ENCODE assay signal across 8 mouse cellular contexts in genomic region chr9:109097291-109097690, GRCm38 (mm10). TPM values are rescaled to one million over a fixed set of nuclear protein-coding genes. Genes with fewer than 3 reads are reported as not detected.
DNase-seq lines count a peak whose midpoint lies in the region; ATAC-seq lines count a peak whose summit lies in the region.

No protein-coding gene starts in this region.

- H3K27me3 ChIP-seq in embryonic facial prominence, embryonic 14.5 days (replicated peaks; ENCODE audit: control insufficient read depth, insufficient read depth, low read length), result no peaks in the 10 kb centered on the region
- H3K27me3 ChIP-seq in limb, embryonic 10.5 days (ENCODE audit: low read depth, poor library complexity, severe bottlenecking), result no peaks in the 10 kb centered on the region
- H3K27me3 ChIP-seq in midbrain, embryonic 14.5 days (ENCODE audit: control insufficient read depth, insufficient read depth, low read length), result no peaks in the 10 kb centered on the region

- H3K4me3 ChIP-seq in embryonic facial prominence, embryonic 14.5 days (ENCODE audit: low read depth, low read length), result peak overlapping the region; percentile 77
- peak overlapping the region; percentile 81 for H3K4me3 ChIP-seq in limb, embryonic 10.5 days
- peak overlapping the region; percentile 76 for H3K4me3 ChIP-seq in midbrain, embryonic 14.5 days (replicated peaks; ENCODE audit: low read depth, low read length)

- ATAC-seq in embryonic facial prominence, embryonic 14.5 days (ENCODE audit: low read depth), result no peak
- no peak for ATAC-seq in midbrain, embryonic 14.5 days (ENCODE audit: low FRiP score, low TSS enrichment)

- peak overlapping the region; percentile 85 for H3K4me2 ChIP-seq in embryonic facial prominence, embryonic 14.5 days (ENCODE audit: low read depth, low read length)
- peak overlapping the region; percentile 97 for H3K4me2 ChIP-seq in midbrain, embryonic 14.5 days (ENCODE audit: low read length)

- H3K9ac ChIP-seq in embryonic facial prominence, embryonic 14.5 days (ENCODE audit: low read depth, low read length), result peak overlapping the region; percentile 97
- peak overlapping the region; percentile 97 for H3K9ac ChIP-seq in midbrain, embryonic 14.5 days (replicated peaks; ENCODE audit: low read length)

- peak; percentile 2 for DNase-seq in adrenal gland, postnatal 25 days
- no peak for DNase-seq in adrenal gland, postnatal 10 days
- no peak for DNase-seq in embryonic facial prominence, embryonic 14.5 days (ENCODE audit: low spot score)
- no peak for DNase-seq in limb, embryonic 10.5 days (ENCODE audit: low spot score)
- DNase-seq in midbrain, embryonic 14.5 days, result peak; percentile 30
- DNase-seq in gastrocnemius, postnatal 4 days (ENCODE audit: low spot score in 2 of 2), result no peak
- no peak for DNase-seq in cerebellum, postnatal 25 days
- DNase-seq in spleen, adult 18-20 months, result no peak

- H3K36me3 ChIP-seq in embryonic facial prominence, embryonic 14.5 days (ENCODE audit: control insufficient read depth, insufficient read depth, low read length), result peaks cover 19% of the 10 kb centered on the region
- H3K36me3 ChIP-seq in limb, embryonic 10.5 days, result peaks cover 46% of the 10 kb centered on the region
- H3K36me3 ChIP-seq in midbrain, embryonic 14.5 days (ENCODE audit: control insufficient read depth, insufficient read depth, low read length), result peaks cover 28% of the 10 kb centered on the region

- 11% methylated on average over 6 of the region's 6 CpGs for WGBS in embryonic facial prominence, embryonic 14.5 days
- WGBS in limb, embryonic 10.5 days, result 63% methylated on average over 6 of the region's 6 CpGs
- WGBS in midbrain, embryonic 14.5 days, result 6% methylated on average over 6 of the region's 6 CpGs

- peak overlapping the region; percentile 100 for H3K27ac ChIP-seq in embryonic facial prominence, embryonic 14.5 days (replicated peaks; ENCODE audit: low read depth, low read length)
- peak overlapping the region; percentile 100 for H3K27ac ChIP-seq in limb, embryonic 10.5 days
- peak overlapping the region; percentile 100 for H3K27ac ChIP-seq in midbrain, embryonic 14.5 days (replicated peaks; ENCODE audit: low read depth, low read length)

- peaks cover 41% of the 10 kb centered on the region for H3K4me1 ChIP-seq in embryonic facial prominence, embryonic 14.5 days (ENCODE audit: control insufficient read depth, insufficient read depth, low read length)
- H3K4me1 ChIP-seq in limb, embryonic 10.5 days, result peaks cover 58% of the 10 kb centered on the region
- H3K4me1 ChIP-seq in midbrain, embryonic 14.5 days (ENCODE audit: control insufficient read depth, insufficient read depth, low read length), result peaks cover 39% of the 10 kb centered on the region

- H3K9me3 ChIP-seq in embryonic facial prominence, embryonic 14.5 days (ENCODE audit: control insufficient read depth, low read length), result no peaks in the 10 kb centered on the region
- H3K9me3 ChIP-seq in limb, embryonic 10.5 days (replicated peaks), result no peaks in the 10 kb centered on the region
- H3K9me3 ChIP-seq in midbrain, embryonic 14.5 days (ENCODE audit: control insufficient read depth, low read length), result no peaks in the 10 kb centered on the region

RNA-seq across cellular contexts. Expression of gene Plxnb1, which starts 2.1 kb away (rescaled TPM):
- total RNA-seq in adrenal gland, postnatal 25 days (2021), result 122 and 223 TPM in 2 replicates
- total RNA-seq in adrenal gland, postnatal 10 days (2021), result 10 to 100 TPM; 46.9 to 69.6 TPM
- polyA plus RNA-seq in embryonic facial prominence, embryonic 14.5 days (2014; fragmentation: Nextera tagmentation; extraction: Ambion mirVana), result 9.1 and 9.7 TPM in 2 replicates
- 18.6 and 23.7 TPM in 2 replicates for polyA plus RNA-seq in limb, embryonic 10.5 days (2016; fragmentation: Nextera tagmentation; extraction: Ambion mirVana)
- 21.7 and 22.4 TPM in 2 replicates for polyA plus RNA-seq in midbrain, embryonic 14.5 days (2014; fragmentation: Nextera tagmentation; extraction: Ambion mirVana)
- 1 to 10 TPM; 8.4 to 9.8 TPM for total RNA-seq in gastrocnemius, postnatal 4 days (2021)

RNA-seq across cellular contexts. Expression of gene Tma7, which starts 14.9 kb away (rescaled TPM):
- total RNA-seq in adrenal gland, postnatal 25 days (2021), result 370 and 418 TPM in 2 replicates
- total RNA-seq in adrenal gland, postnatal 10 days (2021), result 100 to 1,000 TPM; 336 to 351 TPM
- polyA plus RNA-seq in embryonic facial prominence, embryonic 14.5 days (2014; fragmentation: Nextera tagmentation; extraction: Ambion mirVana), result 612 and 655 TPM in 2 replicates
- 805 and 864 TPM in 2 replicates for polyA plus RNA-seq in limb, embryonic 10.5 days (2016; fragmentation: Nextera tagmentation; extraction: Ambion mirVana)
- polyA plus RNA-seq in midbrain, embryonic 14.5 days (2014; fragmentation: Nextera tagmentation; extraction: Ambion mirVana), result 733 and 824 TPM in 2 replicates
- total RNA-seq in gastrocnemius, postnatal 4 days (2021), result 100 to 1,000 TPM; 186 to 241 TPM

RNA-seq across cellular contexts. Expression of gene Ccdc51, which starts 15.0 kb away (rescaled TPM):
- 15.7 and 21.0 TPM in 2 replicates for total RNA-seq in adrenal gland, postnatal 25 days (2021)
- 10 to 100 TPM; 15.7 to 19.4 TPM for total RNA-seq in adrenal gland, postnatal 10 days (2021)
- polyA plus RNA-seq in embryonic facial prominence, embryonic 14.5 days (2014; fragmentation: Nextera tagmentation; extraction: Ambion mirVana), result 11.4 and 11.6 TPM in 2 replicates
- 13.6 and 14.1 TPM in 2 replicates for polyA plus RNA-seq in limb, embryonic 10.5 days (2016; fragmentation: Nextera tagmentation; extraction: Ambion mirVana)
- polyA plus RNA-seq in midbrain, embryonic 14.5 days (2014; fragmentation: Nextera tagmentation; extraction: Ambion mirVana), result 14.0 and 15.4 TPM in 2 replicates
- total RNA-seq in gastrocnemius, postnatal 4 days (2021), result 1 to 10 TPM; 8.6 to 9.1 TPM

RNA-seq across cellular contexts. Expression of gene Atrip, which starts 23.4 kb away (rescaled TPM):
- total RNA-seq in adrenal gland, postnatal 25 days (2021), result 18.1 and 20.5 TPM in 2 replicates
- total RNA-seq in adrenal gland, postnatal 10 days (2021), result 10 to 100 TPM; 13.8 to 14.2 TPM
- polyA plus RNA-seq in embryonic facial prominence, embryonic 14.5 days (2014; fragmentation: Nextera tagmentation; extraction: Ambion mirVana), result 19.5 and 25.0 TPM in 2 replicates
- polyA plus RNA-seq in limb, embryonic 10.5 days (2016; fragmentation: Nextera tagmentation; extraction: Ambion mirVana), result 35.3 and 36.8 TPM in 2 replicates
- 26.5 and 28.6 TPM in 2 replicates for polyA plus RNA-seq in midbrain, embryonic 14.5 days (2014; fragmentation: Nextera tagmentation; extraction: Ambion mirVana)
- total RNA-seq in gastrocnemius, postnatal 4 days (2021), result 10 to 100 TPM; 10.4 to 13.5 TPM

RNA-seq across cellular contexts. Expression of gene Trex1, which starts 37.8 kb away (rescaled TPM):
- total RNA-seq in adrenal gland, postnatal 25 days (2021), result 18.8 and 23.3 TPM in 2 replicates
- total RNA-seq in adrenal gland, postnatal 10 days (2021), result 10 to 100 TPM; 14.0 to 15.9 TPM
- polyA plus RNA-seq in embryonic facial prominence, embryonic 14.5 days (2014; fragmentation: Nextera tagmentation; extraction: Ambion mirVana), result 15.5 and 17.6 TPM in 2 replicates
- polyA plus RNA-seq in limb, embryonic 10.5 days (2016; fragmentation: Nextera tagmentation; extraction: Ambion mirVana), result 7.5 and 9.4 TPM in 2 replicates
- polyA plus RNA-seq in midbrain, embryonic 14.5 days (2014; fragmentation: Nextera tagmentation; extraction: Ambion mirVana), result 15.3 and 18.8 TPM in 2 replicates
- total RNA-seq in gastrocnemius, postnatal 4 days (2021), result 10 to 100 TPM; 10.3 to 12.0 TPM

Comparison
In these comparisons a context has a peak if more than half of its experiments do, and no peak if none do; other contexts are left out.
1. DNase-seq: peak in adrenal gland, postnatal 25 days (single experiment) and midbrain, embryonic 14.5 days (single experiment); none in adrenal gland, postnatal 10 days (single experiment), embryonic facial prominence, embryonic 14.5 days (single experiment), limb, embryonic 10.5 days (single experiment), gastrocnemius, postnatal 4 days (0 of 2), cerebellum, postnatal 25 days (0 of 2) and spleen, adult 18-20 months (0 of 2).
2. RNA of gene Plxnb1, which starts 2.1 kb away (total RNA-seq): 122 to 223 TPM in adrenal gland, postnatal 25 days and 46.9 to 69.6 TPM in adrenal gland, postnatal 10 days; 8.4 to 9.8 TPM in gastrocnemius, postnatal 4 days; every median in the first group is over 4 times any median in the second.
3. Peak in every context shown above with its lines, with median percentiles within 50 percentile points of each other: H3K27ac ChIP-seq and H3K4me3 ChIP-seq.